Mouse (Mus musculus): ENCODE data around the gene Adam30.
"Not testable (repeated sequence)": the region's sequence is repeated elsewhere in the genome, so short reads cannot be mapped to it uniquely, and the experiment has no call there.

The Adam30 gene

DNA sequence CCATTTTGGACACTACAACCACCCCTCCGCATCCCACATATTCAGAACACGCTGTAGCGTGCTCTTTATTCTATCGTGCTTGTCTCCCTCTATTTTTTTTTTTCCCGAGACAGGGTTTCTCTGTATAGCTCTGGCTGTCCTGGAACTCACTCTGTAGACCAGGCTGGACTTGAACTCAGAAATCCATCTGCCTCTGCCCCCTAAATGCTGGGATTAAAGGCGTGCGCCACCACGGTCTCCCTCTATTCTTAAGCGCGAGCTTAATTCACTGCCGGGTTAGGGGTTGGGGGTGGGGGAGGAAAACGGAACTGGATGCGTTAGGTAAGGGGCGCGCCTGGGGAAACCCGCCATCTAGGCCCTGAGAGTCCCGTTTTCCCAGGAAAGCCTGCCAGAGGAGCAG, at the start of gene Adam30:
Gene Adam30 (plus strand): TSS at position 301 of the 400 bp plus-strand sequence.
- DNase-seq (ENCODE audit: low read depth, low spot score) = no peak

DNA sequence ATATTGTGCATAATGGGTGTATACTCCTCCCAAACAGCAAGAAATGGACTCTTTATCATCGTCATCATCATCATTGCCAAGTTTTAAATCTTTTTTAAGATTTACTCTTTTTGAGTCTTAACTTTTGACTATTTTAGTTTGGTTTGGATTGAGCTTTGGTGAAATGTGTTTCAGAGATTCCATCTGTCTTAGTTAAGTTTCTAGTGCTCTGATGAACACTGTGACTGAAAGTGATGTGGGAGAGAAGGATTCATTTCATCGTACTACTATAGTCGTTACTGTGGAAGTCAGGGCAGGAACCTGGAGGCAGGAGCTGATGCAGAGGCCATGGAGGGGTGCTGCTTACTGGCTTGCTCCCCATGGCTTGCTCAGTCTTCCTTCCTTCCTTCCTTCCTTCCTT, 42.2 kb upstream of the Adam30 start:
- no peak for DNase-seq (ENCODE audit: low read depth, low spot score)

DNA sequence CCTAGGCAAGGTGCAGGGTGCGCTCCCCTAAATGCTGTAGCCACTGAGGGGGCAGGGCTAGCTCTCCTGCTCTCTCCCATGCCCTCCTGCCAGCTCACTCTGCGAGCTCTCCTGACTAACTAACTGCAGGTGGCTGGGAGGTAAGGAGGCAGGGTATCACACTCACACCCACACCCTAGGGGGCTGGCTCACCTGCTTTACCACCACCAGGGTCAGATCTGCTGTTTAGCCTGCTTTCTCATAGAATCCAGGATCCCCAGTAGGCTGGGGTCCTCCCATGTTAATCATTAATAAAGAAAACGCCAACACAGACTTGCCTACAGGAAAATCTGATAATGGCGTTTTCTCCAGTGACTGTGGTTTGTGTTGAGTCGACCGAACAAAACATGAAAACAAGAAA, 41.1 kb upstream of the Adam30 start:
- no peak for DNase-seq (ENCODE audit: low read depth, low spot score)

DNA sequence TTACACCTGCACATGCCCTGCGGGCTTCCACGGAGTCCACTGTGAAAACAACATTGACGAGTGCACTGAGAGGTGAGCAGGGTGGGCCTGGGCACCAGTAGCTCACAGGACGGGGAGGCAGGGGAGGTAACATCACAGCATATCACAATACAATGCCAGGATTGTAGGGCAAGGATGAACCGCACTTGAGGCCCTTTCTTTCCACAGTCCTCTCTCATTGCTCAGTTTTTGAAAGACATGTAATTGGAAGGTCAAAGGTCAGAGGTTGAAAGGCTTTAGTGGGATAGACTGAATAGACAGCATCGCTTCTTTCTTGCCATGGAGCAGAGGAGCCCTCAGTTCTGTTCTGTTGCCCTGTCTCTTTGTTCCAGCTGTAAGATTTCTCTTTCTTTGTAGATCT, 39.5 kb upstream of the Adam30 start:
- DNase-seq (ENCODE audit: low read depth, low spot score) = no peak

DNA sequence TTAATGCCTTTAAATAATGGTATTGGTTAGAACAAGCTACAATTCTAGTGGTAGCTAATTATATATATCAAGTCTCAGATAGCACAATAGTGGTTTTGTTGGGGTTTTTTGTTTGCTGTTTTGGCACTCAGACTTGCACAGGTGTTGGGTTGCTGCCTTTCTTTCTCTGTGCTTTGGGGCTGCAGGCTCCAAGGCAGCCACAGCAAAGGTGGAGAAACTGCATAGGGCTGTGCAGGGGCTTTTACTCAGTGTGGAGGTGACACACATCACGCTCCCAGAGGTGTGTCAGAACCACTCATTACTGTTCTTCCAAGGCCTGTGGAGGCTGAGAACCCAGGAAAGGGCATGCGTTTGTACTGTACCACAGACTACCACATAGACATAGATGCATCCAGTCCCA, 32.7 kb upstream of the Adam30 start:
- no peak for DNase-seq (ENCODE audit: low read depth, low spot score)

DNA sequence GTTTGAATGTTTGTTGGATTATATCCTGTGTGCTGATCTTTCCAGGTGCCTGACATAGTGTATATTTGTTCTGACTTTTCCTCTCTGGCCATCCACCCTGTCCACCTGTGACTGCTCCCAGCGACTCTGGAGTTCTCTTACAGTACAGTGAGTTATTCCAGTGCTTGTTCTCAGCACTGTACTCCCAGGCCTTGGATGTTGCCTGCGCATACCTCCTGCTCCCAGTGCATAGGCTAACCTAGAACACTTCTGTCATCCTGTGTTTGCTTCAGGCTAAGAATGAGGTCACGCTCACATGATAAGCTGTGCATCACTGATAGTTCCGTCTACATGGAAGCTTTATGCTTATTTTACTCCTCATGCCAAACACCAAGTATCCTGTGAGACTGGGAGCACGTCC, 31.7 kb upstream of the Adam30 start:
- DNase-seq (ENCODE audit: low read depth, low spot score) = no peak

DNA sequence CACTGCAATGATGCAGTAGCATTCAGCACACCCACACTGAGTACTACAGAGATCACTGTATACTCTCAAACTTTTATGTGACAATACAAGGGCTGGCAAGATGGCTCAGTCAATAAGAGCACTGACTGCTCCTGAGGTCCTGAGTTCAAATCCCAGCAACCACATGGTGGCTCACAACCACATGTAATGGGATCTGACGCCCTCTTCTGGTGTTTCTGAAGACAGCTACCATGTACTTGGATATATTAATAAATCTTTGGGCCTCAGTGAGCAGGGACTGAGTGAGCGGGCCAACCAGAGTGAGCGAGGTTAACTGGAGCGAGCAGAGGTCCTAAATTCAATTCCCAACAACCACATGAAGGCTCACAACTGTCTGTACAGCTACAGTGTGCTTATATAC, 28.3 kb upstream of the Adam30 start:
- DNase-seq (ENCODE audit: low read depth, low spot score) = not testable (repeated sequence)

DNA sequence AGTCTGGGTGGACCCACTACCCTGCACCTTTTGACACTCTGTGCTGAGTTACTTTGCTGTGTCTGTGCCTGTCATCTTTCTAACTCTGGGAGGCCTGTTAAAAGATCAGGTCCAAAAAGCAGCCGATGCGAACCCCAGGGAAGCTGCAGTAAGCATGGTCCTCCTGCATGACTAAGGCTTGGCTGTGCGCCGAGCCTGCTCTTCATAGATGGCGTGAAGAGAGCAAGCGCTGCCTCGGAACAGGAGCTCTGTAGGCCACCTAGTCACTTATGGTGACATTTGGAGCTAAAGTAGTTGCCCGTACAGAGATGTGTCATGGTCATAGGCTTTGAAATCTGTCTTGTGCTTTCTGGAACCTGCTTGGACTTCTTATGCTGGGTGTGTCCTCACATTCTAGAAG, 27.8 kb upstream of the Adam30 start:
- DNase-seq (ENCODE audit: low read depth, low spot score) = no peak

DNA sequence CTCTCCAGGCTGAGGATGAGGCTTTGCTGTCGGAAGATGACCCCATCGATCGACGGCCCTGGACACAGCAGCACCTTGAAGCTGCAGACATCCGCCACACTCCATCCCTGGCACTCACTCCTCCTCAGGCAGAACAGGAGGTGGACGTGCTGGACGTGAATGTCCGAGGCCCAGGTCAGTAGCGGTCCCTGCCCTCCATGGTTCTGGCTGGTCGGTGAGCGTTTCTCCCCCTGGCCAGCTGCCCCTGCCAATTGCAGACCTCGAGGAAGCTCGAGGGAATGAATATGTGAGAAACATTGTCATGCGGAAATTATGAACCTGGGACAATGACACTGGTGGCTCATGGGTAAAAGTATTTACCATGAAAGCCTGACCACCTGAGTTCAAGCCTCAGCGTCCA, 19.0 kb upstream of the Adam30 start:
- no peak for DNase-seq (ENCODE audit: low read depth, low spot score)

DNA sequence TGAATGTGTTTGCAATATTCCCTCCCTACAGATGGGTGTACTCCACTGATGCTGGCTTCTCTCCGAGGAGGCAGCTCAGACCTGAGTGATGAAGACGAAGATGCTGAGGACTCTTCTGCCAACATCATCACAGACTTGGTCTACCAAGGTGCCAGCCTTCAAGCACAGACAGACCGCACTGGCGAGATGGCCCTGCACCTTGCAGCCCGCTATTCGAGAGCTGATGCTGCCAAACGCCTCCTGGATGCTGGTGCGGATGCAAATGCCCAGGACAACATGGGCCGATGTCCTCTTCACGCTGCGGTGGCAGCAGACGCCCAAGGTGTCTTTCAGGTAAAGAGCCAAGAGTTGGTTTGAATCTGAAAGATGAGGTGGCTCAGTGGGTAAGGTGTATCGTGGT, 17.6 kb upstream of the Adam30 start:
- DNase-seq (ENCODE audit: low read depth, low spot score) = no peak

DNA sequence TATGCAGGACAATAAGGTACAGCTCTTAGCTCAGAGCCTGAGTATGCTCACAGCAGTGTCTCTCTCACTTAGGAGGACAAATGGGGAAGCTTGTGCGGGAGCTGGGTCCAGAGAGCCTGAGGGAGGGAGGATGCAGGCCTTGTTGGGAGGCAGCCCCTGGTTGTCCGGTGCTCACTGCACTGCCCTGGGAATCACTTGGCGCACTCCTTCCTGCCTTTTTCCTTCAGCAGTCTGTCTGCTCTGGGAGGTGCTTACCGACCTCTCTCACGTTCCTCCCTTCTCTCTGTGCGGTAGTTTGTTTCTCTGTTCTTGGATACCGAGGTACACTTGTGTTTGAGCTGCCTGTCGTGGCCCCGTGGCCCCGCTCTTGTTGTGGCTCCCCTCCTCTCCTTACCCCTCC, 15.2 kb upstream of the Adam30 start:
- DNase-seq (ENCODE audit: low read depth, low spot score) = no peak

DNA sequence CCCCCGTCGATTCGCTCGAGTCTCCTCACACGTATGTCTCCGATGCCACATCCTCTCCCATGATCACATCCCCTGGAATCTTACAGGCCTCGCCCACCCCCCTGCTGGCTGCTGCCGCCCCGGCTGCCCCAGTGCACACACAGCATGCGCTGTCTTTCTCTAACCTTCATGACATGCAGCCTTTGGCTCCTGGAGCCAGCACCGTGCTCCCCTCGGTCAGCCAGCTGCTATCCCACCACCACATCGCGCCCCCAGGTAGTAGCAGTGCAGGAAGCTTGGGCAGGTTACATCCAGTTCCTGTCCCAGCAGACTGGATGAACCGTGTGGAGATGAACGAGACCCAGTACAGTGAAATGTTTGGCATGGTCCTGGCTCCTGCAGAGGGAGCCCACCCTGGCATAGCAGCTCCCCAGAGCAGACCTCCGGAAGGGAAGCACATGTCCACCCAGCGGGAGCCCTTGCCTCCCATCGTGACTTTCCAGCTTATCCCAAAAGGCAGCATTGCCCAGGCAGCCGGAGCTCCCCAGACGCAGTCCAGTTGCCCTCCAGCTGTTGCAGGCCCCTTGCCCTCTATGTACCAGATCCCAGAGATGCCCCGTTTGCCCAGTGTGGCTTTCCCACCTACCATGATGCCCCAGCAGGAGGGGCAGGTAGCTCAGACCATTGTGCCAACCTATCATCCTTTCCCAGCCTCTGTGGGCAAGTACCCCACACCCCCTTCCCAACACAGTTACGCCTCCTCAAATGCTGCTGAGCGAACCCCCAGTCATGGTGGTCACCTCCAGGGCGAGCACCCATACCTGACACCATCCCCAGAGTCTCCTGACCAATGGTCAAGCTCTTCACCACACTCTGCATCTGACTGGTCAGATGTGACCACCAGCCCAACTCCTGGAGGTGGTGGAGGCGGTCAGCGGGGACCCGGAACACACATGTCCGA, 13.7 kb upstream of the Adam30 start:
- DNase-seq (ENCODE audit: low read depth, low spot score) = no peak

DNA sequence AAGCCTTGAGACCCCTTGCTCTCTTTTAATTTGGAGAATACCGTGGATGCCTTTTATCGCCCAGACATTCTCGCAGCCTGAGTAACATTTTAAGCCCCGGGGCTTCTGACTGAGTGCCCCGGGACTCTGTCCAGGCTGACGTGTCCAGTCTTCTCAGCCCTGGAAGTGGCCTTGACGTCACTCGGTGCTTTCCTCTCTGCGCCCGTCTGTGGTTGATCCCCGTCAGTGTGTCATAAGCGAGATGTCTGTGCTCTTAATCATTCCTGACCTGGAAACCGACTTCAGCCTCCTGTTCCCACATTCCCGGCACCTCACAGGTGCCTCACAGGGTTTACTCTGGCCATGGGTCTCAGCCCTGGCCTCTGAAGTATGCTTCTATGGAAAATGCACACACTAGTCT, 12.7 kb upstream of the Adam30 start:
- DNase-seq (ENCODE audit: low read depth, low spot score) = no peak

DNA sequence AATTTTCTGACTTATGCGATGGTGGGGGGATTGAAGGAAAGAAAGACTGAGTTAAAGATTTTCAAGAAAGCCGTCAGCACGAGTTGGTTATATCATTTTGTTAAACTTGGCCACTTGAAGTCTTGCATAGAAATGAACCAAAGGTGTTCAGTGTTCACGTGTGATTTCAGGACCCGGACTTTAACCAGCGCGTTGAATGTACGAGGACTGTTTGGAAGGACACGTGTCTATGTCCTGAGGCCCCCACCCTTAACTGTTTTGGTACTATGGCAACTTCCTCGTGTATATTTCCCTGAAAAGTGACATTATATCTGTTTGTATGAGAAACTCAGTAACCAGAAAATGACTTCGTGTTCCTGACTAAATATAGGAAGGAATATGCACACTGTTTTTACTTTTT, 10.5 kb upstream of the Adam30 start:
- DNase-seq (ENCODE audit: low read depth, low spot score) = no peak

DNA sequence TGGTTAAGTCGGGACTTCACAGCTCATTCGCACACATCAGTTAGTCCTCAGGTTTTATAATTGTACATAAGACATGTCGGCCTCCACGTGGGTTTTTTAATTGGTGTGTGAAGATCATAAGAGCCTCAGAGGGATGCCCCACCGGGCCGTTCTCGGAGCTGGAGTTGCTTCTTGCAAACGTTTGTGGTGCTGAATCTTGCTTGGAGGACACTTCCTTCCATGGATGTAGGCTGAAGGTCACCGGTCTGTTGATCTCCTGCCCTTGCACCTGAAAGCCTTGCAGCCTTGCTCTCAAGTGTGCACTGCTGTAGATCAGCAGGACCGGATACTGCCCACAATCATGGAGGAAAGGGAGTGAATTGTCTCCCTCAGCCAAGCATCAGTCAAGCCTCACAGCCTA, 9.4 kb upstream of the Adam30 start:
- no peak for DNase-seq (ENCODE audit: low read depth, low spot score)

DNA sequence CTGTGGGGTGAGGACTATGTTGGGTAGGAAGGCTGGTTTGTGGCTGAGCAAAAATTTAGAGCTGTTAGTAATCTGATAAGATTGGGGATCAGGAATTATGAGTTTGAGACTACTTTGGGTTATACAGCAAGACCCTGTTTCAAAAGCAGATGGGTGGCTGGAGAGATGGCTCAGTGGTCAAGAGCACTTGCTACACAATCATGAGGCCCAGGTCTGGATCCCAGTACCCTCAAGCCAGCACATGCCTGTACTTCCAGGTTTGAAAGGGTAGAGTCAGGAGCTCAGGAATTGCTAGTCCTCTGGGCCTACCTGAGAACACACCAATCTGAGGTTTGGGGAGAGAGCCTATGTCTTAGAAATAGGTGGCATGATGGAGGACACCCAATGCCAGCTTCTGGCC, 7.0 kb upstream of the Adam30 start:
- no peak for DNase-seq (ENCODE audit: low read depth, low spot score)

DNA sequence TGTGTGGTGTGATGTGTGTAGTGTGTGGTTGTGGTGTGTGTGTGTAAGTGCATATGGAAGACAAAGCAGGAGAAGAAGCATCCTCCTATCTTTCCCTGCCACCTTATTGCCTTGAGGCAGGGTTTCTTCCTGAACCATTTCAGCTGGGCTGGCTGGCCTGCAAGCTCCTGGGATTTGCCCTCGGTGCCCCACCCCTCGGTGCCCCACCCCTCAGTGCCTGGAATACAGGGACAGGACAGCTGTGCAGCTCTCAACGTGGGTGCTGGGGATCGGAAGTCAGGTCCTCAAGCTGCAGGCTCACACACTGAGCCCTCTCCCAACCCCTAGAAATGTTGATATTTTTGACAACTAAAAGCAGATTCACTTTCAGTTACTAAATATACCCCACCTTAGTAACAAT, 4.3 kb upstream of the Adam30 start:
- no peak for DNase-seq (ENCODE audit: low read depth, low spot score)

DNA sequence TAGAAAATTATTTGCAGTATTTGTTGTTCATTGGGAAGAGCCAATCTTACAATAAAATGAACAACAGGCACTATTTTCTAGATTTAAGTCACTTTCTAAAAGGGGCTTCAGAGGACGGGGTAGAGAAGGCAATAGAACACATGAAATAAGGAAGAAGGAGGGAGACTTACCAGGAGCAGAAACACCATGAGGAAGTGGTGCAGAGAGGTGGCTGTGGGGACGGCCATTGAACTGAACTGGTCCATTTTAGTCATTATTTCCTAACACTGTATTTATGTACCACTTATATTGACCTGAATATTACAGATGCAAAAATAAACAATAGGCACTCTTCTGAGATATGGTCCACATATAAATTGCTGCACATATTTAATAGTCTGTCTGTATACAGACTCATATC, 3.4 kb upstream of the Adam30 start:
- no peak for DNase-seq (ENCODE audit: low read depth, low spot score)

DNA sequence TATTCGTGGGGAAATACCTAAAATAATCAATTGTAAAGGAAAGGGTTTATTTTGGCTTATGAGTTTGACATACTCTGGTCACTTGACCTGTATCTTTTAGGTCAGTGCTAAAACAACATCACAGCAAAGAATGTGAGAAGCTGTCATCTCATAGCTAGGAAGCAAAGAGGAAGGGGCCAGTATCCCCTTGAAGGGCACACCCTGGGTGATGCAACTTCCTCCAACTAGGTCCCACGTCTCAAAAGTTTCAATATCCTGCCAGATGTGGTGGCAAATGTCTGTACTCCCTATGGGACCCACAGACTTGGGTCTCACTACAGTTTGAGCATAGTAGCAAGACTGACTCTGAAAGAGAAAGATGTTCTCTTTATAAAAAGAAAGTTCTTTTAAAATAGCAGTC, 2.8 kb upstream of the Adam30 start:
- no peak for DNase-seq (ENCODE audit: low read depth, low spot score)

DNA sequence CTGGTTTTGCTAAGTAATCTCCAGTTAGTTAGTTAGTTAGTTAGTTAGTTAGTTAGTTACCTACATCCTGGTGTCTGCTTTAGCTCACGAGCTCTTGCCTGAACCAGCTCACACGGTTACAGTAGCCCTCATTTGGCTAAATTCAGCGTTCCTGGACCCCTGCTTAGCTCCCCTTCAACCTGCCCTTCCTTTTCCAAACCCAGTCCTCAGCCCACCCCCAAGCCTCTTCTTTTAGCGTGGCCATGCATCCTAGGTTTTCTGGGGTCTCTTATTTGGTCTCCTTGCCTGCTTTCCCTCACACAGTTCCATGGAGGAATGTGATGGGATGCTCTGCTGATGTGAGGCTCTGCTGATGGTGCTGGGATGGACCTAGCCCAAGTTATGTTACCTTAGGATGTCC, 1.8 kb upstream of the Adam30 start:
- no peak for DNase-seq (ENCODE audit: low read depth, low spot score)

DNA sequence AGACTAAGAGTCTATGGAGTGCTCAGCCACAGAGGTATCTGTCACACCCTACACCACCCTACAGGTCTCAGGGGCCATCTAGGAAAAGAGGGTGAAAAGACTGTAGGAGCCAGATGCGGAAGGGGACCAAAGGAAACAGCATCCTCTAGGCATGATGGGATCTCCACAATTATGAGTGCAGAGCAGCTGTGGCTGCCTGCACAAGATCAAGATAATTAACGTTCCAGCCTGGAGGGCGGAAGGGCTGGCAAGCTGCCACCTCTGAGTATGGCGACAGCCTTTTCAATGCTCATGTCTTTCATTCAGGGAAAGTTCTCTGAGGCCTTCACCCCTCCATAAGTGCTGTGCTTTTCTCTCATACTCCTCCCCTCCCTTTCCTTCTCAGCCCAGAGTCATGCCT, 1.1 kb upstream of the Adam30 start:
- DNase-seq (ENCODE audit: low read depth, low spot score) = no peak

DNA sequence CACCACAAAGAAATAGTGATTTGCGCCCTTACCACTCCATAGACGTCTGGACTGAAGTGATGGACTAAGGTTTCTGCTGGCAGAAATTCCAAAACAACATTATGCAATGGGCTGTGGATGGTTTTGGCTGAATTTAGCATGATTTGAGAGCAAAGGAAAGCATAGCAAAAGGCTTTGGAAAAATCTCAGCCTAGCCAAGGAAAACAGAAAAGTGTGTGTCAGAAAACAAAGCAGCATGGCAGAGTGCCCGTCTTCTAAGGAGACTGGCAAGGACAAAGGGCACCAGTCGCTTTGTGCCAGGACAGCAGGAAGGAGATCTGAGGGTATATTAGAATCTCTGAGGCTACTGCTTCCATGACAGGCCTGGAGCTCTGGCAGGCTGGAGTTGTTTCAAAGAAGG, 17.9 kb downstream of the Adam30 start:
- peak; percentile 20 for DNase-seq (ENCODE audit: low read depth, low spot score)

DNA sequence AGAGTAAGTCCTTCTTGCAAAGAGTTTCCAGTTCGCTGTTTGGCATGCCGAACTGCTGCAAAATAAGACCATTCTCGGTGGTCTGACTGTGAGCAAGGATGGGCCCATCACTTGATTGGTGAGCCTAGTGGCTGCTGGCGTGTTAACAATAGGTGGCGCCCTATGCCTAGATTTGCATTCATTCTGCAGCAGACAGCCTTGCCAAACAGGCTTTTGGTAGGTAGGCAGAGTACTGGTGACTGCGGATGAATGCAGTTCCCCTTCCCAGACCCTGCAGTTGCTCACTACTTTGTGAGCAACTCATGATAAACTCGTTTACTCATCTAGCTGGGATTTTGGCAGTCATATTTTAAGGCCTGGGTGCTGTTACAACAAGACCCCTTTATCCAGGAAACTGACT, 20.4 kb downstream of the Adam30 start:
- no peak for DNase-seq (ENCODE audit: low read depth, low spot score)

DNA sequence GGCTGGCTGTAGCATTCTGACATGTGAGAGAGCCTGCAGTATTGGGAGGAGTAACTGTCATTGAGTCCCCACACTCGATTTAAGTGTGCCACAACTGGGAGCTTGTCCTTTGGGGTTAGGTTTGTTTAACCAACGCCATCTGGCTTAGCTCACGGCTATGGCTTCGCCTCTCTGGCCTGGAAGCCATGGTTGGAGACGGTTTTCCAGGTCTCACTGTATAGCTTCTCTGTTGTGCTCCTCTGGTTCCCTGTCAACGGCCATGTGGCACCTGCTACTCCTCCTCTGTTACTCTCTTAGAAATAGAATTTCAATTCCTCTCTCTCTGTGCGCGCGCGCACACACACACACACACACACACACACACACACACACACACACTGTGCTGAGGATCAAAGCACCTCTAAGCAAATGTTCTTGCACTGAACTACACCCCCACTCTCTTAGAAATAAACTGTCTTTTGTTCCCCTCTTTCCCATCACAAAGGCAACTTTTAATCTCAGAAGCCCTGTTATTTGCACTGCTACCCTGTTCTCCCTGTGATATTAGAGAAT, 24.8 kb downstream of the Adam30 start:
- no peak for DNase-seq (ENCODE audit: low read depth, low spot score)
